Mouse (Mus musculus) heart, embryonic 16.5 days (tissue): Measurements from ENCODE around the gene Atad1. TPM values are rescaled to one million over a fixed set of nuclear protein-coding genes. Genes with fewer than 3 reads are reported as not detected.
A peak's percentile ranks its signal among the peaks of the same experiment; 100 is the strongest.

Experiments
- ATAC-seq: fragments of 200-750 bp; cut with Nextera tagmentation; replicated peaks from 2 replicates; pipeline ENCODE4 v1.8.0; 2017; ENCODE audit warnings: moderate number of reproducible peaks; ENCODE audit not compliant: insufficient read depth, low FRiP score; ENCODE audit errors: extremely low read depth
- H3K27ac ChIP-seq: fragments of 300-500 bp; sonication (generic); 2 replicates; pipeline ENCODE4 v1.5.1; 2014; ENCODE audit warnings: mild to moderate bottlenecking, low read length, control low read depth, moderate library complexity
- H3K27me3 ChIP-seq: fragments of 300-500 bp; sonication (generic); 2 replicates; pipeline ENCODE4 v1.6.1; 2014; ENCODE audit warnings: low read length, mixed read lengths; ENCODE audit not compliant: control insufficient read depth, insufficient read depth
- H3K36me3 ChIP-seq: fragments of 300-500 bp; sonication (generic); 2 replicates; pipeline ENCODE4 v1.6.1; 2014; ENCODE audit not compliant: control insufficient read depth, insufficient read depth
- H3K4me1 ChIP-seq: fragments of 300-500 bp; sonication (generic); 2 replicates; pipeline ENCODE4 v1.6.1; 2014; ENCODE audit warnings: low read length, mixed read lengths; ENCODE audit not compliant: control insufficient read depth, insufficient read depth
- H3K4me2 ChIP-seq: fragments of 300-500 bp; sonication (generic); 2 replicates; pipeline ENCODE4 v1.6.1; 2014; ENCODE audit warnings: low read depth, mild to moderate bottlenecking, control low read depth, low read length
- H3K4me3 ChIP-seq: fragments of 300-500 bp; sonication (generic); 2 replicates; pipeline ENCODE4 v1.5.1; 2014; ENCODE audit warnings: mild to moderate bottlenecking, control low read depth, low read length
- H3K9ac ChIP-seq: fragments of 300-500 bp; sonication (generic); 2 replicates; pipeline ENCODE4 v1.6.1; 2014; ENCODE audit warnings: low read length, control low read depth
- H3K9me3 ChIP-seq: fragments of 300-500 bp; sonication (generic); replicated peaks from 2 replicates; pipeline ENCODE4 v1.6.1; 2016; ENCODE audit warnings: low read length; ENCODE audit not compliant: control insufficient read depth
- WGBS: fragments of 180-500 bp; shearing (Covaris S2); extraction: QIAGEN DNeasy Blood & Tissue Kit; methylation state at CpG from one replicate; pipeline ENCODE4 v1.1.7; 2014; 5-methylcytosine and 5-hydroxymethylcytosine counted together
- polyA plus RNA-seq: library from polyadenylated mRNA; unstranded; fragments of >200 nt; fragmentation: Nextera tagmentation; extraction: Ambion mirVana; gene quantifications from 2 replicates; pipeline ENCODE4 v1.2.1, GENCODE M21; 2015

The Atad1 gene
- polyA plus RNA-seq, 1 experiment from 2014 or later: 64.7 TPM

DNA sequence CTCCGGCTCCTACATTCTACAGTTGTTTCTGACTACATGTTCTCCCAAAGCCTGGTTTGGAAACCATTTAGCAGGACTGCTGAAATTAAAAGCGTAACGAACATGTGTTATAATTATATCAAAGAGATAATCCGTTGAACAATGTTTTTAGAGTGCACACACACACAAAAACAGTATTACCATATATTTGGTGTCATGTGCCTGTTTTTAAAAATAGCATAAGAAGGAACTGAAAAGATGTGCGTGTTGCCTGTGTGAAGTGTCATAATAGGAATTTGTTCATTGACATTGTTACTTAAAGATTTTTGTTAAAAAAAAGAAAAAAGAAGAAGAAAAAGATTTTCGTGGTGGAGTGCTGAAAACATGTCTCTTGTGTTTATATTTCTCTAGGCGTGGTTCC lies 93.6 kb downstream of the Atad1 start:
- no peak overlapping the region for H3K4me3 ChIP-seq
- no peaks in the 10 kb centered on the region for H3K27me3 ChIP-seq
- no peaks in the 10 kb centered on the region; the same call in 1 of the 2 replicates for H3K4me1 ChIP-seq
- no peak for ATAC-seq
- no peaks in the 10 kb centered on the region; the same call in 1 of the 2 replicates for H3K9me3 ChIP-seq
- 86% methylated on average over 7 of the region's 7 CpGs for WGBS
- H3K36me3 ChIP-seq: peaks cover 6% of the 10 kb centered on the region
- no peak overlapping the region for H3K9ac ChIP-seq
- no peak overlapping the region for H3K4me2 ChIP-seq
- H3K27ac ChIP-seq: no peak overlapping the region

DNA sequence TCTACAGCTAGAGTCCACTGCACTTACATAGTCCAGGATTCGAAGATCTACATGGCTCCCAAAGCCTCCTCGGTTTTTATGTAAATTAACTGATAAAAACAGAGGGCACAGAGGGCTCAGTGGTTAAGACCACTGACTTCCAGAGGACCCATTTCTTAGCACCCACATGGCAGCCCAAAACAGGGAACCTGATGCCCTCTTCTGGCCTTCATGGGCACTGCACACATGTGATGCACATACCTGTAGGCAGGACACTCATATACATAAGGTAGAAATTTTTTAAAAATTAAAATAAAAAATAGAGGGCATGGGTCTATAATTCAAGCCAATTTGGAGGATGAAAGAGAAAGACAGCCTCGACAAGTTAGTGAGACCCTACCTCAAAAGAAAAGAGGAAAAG lies 95.9 kb downstream of the Atad1 start:
- H3K27ac ChIP-seq: no peak overlapping the region
- no peaks in the 10 kb centered on the region; the same call in 1 of the 2 replicates for H3K9me3 ChIP-seq
- no peak overlapping the region for H3K4me2 ChIP-seq
- H3K27me3 ChIP-seq: no peaks in the 10 kb centered on the region
- no peaks in the 10 kb centered on the region; the same call in 1 of the 2 replicates for H3K4me1 ChIP-seq
- no peak overlapping the region for H3K4me3 ChIP-seq
- peaks cover 6% of the 10 kb centered on the region for H3K36me3 ChIP-seq
- H3K9ac ChIP-seq: no peak overlapping the region
- no peak for ATAC-seq
- WGBS: 87% methylated on average over 3 of the region's 3 CpGs

DNA sequence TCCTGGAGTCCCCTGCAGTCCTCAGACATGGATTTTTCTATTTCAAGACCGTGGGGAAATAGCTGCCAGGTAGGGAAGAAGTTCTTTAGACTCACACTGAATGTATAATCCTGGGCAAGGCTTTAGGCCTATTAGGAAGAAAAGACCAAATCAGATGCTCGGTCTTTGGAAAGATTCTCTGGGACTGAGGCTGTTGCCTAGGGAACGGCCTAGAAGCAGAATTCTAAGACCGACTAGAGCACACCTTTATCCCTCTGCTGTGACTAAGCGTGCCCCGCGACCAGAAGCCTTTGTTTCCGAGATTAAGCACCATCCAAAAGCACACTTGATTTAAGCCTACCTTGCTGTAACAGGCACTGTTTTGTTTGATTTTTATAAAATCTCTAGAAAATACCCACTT lies 97.6 kb downstream of the Atad1 start:
- H3K27me3 ChIP-seq: no peaks in the 10 kb centered on the region
- no peak overlapping the region for H3K4me3 ChIP-seq
- no peak for ATAC-seq
- H3K9ac ChIP-seq: no peak overlapping the region
- no peaks in the 10 kb centered on the region; the same call in 1 of the 2 replicates for H3K9me3 ChIP-seq
- peaks cover 6% of the 10 kb centered on the region for H3K36me3 ChIP-seq
- WGBS: 90% methylated on average over 8 of the region's 8 CpGs
- H3K4me2 ChIP-seq: no peak overlapping the region
- H3K4me1 ChIP-seq: peaks cover 13% of the 10 kb centered on the region
- H3K27ac ChIP-seq: no peak overlapping the region

DNA sequence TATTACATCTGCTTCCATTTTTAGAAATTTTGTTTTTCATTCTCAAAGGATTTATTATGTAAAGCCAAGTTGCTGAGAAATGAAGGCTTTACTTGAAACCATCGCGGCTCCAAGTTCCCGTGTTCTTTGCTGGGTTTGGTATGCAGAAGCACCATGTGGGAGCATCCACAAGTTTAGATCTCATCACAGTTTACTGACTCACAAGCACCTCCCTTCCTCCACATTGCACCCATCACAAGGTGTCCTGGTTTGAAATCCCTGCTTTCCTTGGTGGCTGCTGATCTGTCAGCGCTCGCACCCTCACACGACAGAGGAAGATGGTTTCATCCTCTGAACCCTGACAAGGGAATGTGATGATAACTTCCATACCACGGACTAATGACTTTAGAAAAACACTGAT lies 98.1 kb downstream of the Atad1 start:
- Histone ChIP-seq H3K4me1 (peaks cover 16% of the 10 kb centered on the region), H3K27ac (no peak overlapping the region), H3K36me3 (peaks cover 6% of the 10 kb centered on the region), H3K9ac (no peak overlapping the region), H3K4me2 (no peak overlapping the region), H3K9me3 (no peaks in the 10 kb centered on the region; the same call in 1 of the 2 replicates), H3K27me3 (no peaks in the 10 kb centered on the region), H3K4me3 (no peak overlapping the region)
- no peak for ATAC-seq
- 77% methylated on average over 7 of the region's 7 CpGs for WGBS

DNA sequence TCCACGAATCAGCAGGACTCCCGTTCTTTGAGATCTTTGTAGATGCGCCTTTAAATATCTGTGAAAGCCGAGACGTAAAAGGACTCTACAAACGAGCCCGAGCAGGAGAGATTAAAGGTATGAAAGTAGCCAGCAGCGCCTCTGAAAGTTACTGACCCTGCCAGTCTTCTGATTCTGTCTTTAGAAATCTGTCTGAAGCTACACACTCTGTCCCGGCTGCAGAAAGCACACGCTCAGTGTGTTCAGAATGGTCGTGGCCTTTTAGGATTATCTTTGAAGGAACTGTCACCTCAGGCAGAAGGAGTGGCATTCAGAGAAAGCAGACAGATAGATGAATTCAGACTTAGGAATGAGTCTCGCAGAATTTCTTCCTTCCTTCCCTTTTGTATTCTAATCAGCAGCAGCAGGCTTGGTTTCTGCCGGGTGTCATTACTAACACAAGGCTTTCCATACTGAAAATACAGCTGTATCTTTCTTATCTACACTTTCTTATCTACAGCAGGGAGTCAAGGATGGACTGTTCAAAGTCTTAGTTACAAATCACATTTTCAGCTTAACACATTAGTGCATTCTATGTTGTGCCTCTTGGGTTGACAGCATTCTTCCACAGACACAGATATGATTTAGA lies 101.2 kb downstream of the Atad1 start:
- Histone ChIP-seq H3K9ac (no peak overlapping the region), H3K4me1 (peaks cover 16% of the 10 kb centered on the region), H3K9me3 (no peaks in the 10 kb centered on the region; the same call in 1 of the 2 replicates), H3K27ac (no peak overlapping the region), H3K4me3 (no peak overlapping the region), H3K36me3 (peaks cover 3% of the 10 kb centered on the region), H3K4me2 (peak overlapping the region; percentile 53), H3K27me3 (no peaks in the 10 kb centered on the region)
- no peak for ATAC-seq
- WGBS: 24% methylated on average over 13 of the region's 13 CpGs

DNA sequence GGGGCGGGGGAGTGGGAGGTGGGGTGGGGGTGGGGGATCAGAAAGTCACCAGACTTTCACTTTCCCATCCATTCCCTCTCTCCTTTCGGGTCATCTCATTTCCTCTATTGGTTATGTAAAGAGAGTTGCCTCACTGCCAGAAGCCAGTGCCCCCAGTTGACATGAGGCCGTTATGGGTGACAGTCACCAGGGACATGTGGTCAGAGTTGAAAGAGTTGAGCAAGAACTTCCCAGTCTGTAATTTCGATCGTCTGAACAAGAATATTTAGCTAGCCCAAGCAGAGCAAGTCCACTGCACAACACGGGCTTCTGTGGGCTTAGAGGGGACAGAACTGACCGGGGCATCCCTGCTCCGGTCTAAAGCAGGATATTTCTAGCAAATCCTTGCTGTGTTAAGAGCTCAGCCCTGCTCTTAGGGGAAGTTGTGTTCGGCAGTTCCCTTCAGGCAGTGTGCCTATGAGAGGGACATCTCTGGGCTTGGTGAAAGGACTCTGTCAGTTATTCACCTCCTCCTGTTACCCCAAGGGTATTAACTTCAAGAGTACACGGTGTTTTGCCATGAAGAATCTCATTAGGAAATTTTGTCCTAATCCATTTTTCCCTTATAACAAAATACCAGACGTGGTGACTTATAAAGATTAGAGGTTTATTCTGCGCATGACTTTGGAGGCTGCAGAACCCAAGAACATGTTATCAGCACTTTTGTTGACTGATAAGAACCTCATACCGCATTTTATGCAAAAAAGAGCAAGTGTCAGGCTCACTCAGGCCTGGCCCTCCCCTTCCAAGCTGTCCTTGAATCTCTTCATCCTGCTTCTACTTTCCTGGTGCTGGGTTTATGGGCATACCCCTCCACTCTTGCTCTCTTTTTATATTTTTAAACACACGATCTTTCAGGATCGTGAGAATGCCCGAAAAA lies 102.0 kb downstream of the Atad1 start:
- Histone ChIP-seq H3K4me3 (peak overlapping the region; percentile 20), H3K27me3 (no peaks in the 10 kb centered on the region), H3K9ac (peak overlapping the region; percentile 23; the same call in 1 of the 2 replicates), H3K9me3 (no peaks in the 10 kb centered on the region), H3K27ac (no peak overlapping the region), H3K36me3 (no peaks in the 10 kb centered on the region), H3K4me2 (peak overlapping the region; percentile 53), H3K4me1 (peaks cover 16% of the 10 kb centered on the region)
- 38% methylated on average over 16 of the region's 16 CpGs for WGBS
- ATAC-seq: no peak

DNA sequence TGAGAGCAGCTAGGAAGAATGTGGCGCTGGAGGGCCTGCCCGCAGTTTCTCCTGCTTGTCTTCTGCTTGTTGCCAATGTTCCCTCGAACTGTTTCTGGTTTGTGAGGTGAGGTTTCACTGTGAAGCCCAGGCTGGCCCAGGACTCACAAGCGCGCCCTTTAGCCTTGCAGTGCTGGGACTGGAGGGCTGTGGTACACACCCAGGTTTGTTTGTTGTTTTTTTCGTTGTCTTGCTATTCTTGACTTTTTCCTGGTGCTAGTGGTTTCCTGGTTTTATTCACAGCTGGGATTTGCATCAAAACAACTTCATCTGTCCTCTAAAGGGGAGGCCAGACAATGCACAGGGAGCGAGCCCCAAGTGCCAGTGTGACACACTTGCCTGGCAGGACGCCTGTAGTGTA lies 104.7 kb downstream of the Atad1 start:
- Histone ChIP-seq H3K4me1 (peaks cover 16% of the 10 kb centered on the region), H3K4me2 (no peak overlapping the region), H3K27ac (no peak overlapping the region), H3K9ac (no peak overlapping the region), H3K9me3 (no peaks in the 10 kb centered on the region), H3K36me3 (no peaks in the 10 kb centered on the region), H3K27me3 (no peaks in the 10 kb centered on the region), H3K4me3 (no peak overlapping the region)
- 73% methylated on average over 8 of the region's 8 CpGs for WGBS
- ATAC-seq: no peak

DNA sequence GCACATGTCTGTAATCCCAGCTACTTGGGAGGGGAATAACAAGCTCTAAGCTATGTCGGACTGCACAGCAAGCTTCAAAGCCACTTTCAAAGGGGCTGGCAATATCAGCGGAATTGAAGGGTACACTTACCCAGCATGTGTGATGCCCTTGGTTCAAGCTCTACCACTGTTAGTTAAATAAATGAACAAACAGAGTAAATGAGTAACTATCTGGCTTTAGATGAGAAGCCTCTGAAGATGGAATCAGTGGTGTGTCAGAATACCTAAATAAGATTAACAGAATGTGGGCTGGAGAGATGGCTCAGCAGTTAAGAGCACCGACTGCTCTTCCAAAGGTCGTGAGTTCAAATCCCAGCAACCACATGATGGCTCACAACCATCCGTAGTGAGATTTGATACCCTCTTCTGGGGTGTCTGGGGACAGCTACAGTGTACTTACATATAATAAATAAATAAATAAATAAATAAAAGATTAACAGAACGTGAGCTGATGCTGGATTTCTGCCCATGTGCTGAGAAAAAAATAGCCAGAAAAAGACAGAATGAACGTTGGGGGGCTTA lies 110.9 kb downstream of the Atad1 start:
- Histone ChIP-seq H3K9ac (no peak overlapping the region), H3K4me2 (no peak overlapping the region), H3K27ac (no peak overlapping the region), H3K27me3 (no peaks in the 10 kb centered on the region), H3K4me3 (no peak overlapping the region), H3K4me1 (peaks cover 5% of the 10 kb centered on the region; the same call in 1 of the 2 replicates), H3K9me3 (no peaks in the 10 kb centered on the region), H3K36me3 (no peaks in the 10 kb centered on the region)
- 78% methylated on average over 7 of the region's 7 CpGs for WGBS
- no peak for ATAC-seq

DNA sequence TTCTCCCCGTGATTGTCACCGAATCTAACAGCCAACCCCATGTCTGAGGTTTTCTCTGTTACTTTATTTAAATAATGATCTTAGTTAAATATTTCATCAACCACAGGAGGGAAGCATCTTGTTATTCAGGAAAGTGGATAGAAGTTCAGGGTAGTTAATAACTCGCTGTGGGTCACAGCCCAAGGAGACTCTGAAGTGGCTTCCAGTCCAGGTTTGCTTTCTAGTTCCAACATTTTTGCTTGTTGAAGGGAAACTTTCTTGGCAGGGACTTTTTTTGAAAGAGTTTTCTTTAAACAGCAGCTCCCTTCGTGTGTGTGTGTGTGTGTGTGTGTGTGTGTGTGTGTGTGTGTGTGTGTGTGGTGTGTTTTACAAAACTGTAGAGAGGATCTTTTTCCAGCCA lies 112.0 kb downstream of the Atad1 start:
- Histone ChIP-seq H3K36me3 (no peaks in the 10 kb centered on the region), H3K4me3 (no peak overlapping the region), H3K9ac (no peak overlapping the region), H3K4me2 (no peak overlapping the region), H3K9me3 (no peaks in the 10 kb centered on the region), H3K27me3 (no peaks in the 10 kb centered on the region), H3K4me1 (peaks cover 5% of the 10 kb centered on the region; the same call in 1 of the 2 replicates), H3K27ac (no peak overlapping the region)
- WGBS: 77% methylated on average over 4 of the region's 4 CpGs
- no peak for ATAC-seq
